Mouse (Mus musculus): ENCODE results near the gene Mc1r.
A peak's percentile ranks its signal among the peaks of the same experiment; 100 is the strongest.

Mc1r gene

GRCm38 (mm10) chr8:123406786-123407185, at the start of gene Mc1r:
Gene Mc1r (plus strand): TSS chr8:123407107.
- peak in 1 of 2 experiments; percentile 66 for DNase-seq (ENCODE audit: low spot score in 2 of 2)

GRCm38 (mm10) chr8:123361082-123361739, 45.7 kb upstream of the Mc1r start:
- DNase-seq (ENCODE audit: low spot score in 2 of 2), result peak; percentile 61 to 83

GRCm38 (mm10) chr8:123373403-123374238, 33.3 kb upstream of the Mc1r start, which contains the start of gene Tcf25:
Gene Tcf25 (plus strand): TSS chr8:123373753.
- DNase-seq (ENCODE audit: low spot score in 2 of 2), result peak; percentile 95

- peak; percentile 87 to 90 for DNase-seq (ENCODE audit: low spot score in 2 of 2)
These were observed 32.7 kb upstream of the Mc1r start for GRCm38 (mm10) chr8:123374239-123374578.

GRCm38 (mm10) chr8:123375701-123376100, 31.2 kb upstream of the Mc1r start:
- no peak for DNase-seq (ENCODE audit: low spot score in 2 of 2)

GRCm38 (mm10) chr8:123376106-123376505, 30.8 kb upstream of the Mc1r start:
- no peak for DNase-seq (ENCODE audit: low spot score in 2 of 2)

GRCm38 (mm10) chr8:123381711-123382110, 25.2 kb upstream of the Mc1r start:
- no peak for DNase-seq (ENCODE audit: low spot score in 2 of 2)

GRCm38 (mm10) chr8:123382516-123382915, 24.4 kb upstream of the Mc1r start:
- DNase-seq (ENCODE audit: low spot score in 2 of 2), result no peak

- DNase-seq (ENCODE audit: low spot score in 2 of 2), result no peak
These were observed 21.9 kb upstream of the Mc1r start for GRCm38 (mm10) chr8:123384883-123385540.

GRCm38 (mm10) chr8:123387041-123387440, 19.9 kb upstream of the Mc1r start:
- no peak for DNase-seq (ENCODE audit: low spot score in 2 of 2)

GRCm38 (mm10) chr8:123387801-123388200, 19.1 kb upstream of the Mc1r start:
- no peak for DNase-seq (ENCODE audit: low spot score in 2 of 2)

- no peak for DNase-seq (ENCODE audit: low spot score in 2 of 2)
These were observed 17.9 kb upstream of the Mc1r start for GRCm38 (mm10) chr8:123389026-123389425.

- DNase-seq (ENCODE audit: low spot score in 2 of 2), result peak in 1 of 2 experiments; percentile 8
These were observed 8.6 kb upstream of the Mc1r start for GRCm38 (mm10) chr8:123398308-123398707.

- DNase-seq (ENCODE audit: low spot score in 2 of 2), result no peak
These were observed 5.0 kb upstream of the Mc1r start for GRCm38 (mm10) chr8:123401936-123402335.

- no peak for DNase-seq (ENCODE audit: low spot score in 2 of 2)
These were observed 4.1 kb upstream of the Mc1r start for GRCm38 (mm10) chr8:123402730-123403326.

GRCm38 (mm10) chr8:123404521-123404920, 2.4 kb upstream of the Mc1r start:
- no peak for DNase-seq (ENCODE audit: low spot score in 2 of 2)

- no peak for DNase-seq (ENCODE audit: low spot score in 2 of 2)
These were observed 705 bp downstream of the Mc1r start for GRCm38 (mm10) chr8:123407612-123408011.

- DNase-seq (ENCODE audit: low spot score in 2 of 2), result no peak
These were observed 2.0 kb downstream of the Mc1r start for GRCm38 (mm10) chr8:123408586-123409544.

GRCm38 (mm10) chr8:123410049-123410587, 3.2 kb downstream of the Mc1r start:
- DNase-seq (ENCODE audit: low spot score in 2 of 2), result no peak

- DNase-seq (ENCODE audit: low spot score in 2 of 2), result no peak
These were observed 3.9 kb downstream of the Mc1r start for GRCm38 (mm10) chr8:123410788-123411187.

- peak; percentile 85 to 86 for DNase-seq (ENCODE audit: low spot score in 2 of 2)
These were observed 4.3 kb downstream of the Mc1r start, which contains the start of gene Tubb3 for GRCm38 (mm10) chr8:123411246-123411645. Gene Tubb3 (plus strand): TSS chr8:123411424.

Data from frontal cortex, postnatal 14 days (tissue).